Mouse (Mus musculus) fat pad, adult 2 months (tissue): ENCODE measurements around the gene Crtac1.

Experiments used
- DNase-seq: peaks from one replicate; pipeline ENCODE4 v3.0.0-alpha.2; 2011; ENCODE audit warnings: low read depth, low spot score; ENCODE audit errors: extremely low read depth

Gene Crtac1

DNA sequence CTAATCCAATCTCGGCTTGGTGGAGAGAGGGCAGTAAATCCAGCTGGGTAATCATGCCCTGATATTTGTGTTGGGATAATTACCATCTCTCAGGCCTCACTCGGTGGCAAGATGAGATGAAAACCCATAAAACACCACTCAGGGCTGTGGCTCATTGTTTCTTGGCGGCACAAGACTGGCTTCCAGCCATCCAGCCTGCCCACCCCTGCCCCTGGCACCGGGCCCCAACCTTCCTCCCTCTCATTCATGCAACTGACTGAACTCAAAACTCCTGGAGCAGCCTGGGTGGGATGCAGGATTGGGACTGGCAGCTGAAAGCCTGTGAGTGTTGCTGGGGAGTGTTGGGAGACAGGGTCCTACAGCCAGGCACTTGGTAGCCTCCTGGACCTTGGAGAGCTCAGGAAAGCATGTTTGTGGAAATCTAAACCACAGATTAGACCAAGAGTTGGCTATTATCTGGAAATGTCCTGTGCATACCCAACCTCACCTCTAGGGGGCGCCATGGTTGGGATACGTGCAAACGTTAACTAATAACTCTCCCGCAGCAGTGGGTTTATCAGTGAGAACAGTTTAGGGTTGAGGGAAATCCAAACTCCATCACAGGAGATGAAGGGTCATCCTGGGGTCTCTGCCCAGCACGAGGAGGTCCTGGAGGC is 99.4 kb downstream of the Crtac1 start:
- DNase-seq: no peak

- DNase-seq: no peak
These were observed 100.1 kb downstream of the Crtac1 start for GRCm38 (mm10) chr19:42331446-42331845.

DNA sequence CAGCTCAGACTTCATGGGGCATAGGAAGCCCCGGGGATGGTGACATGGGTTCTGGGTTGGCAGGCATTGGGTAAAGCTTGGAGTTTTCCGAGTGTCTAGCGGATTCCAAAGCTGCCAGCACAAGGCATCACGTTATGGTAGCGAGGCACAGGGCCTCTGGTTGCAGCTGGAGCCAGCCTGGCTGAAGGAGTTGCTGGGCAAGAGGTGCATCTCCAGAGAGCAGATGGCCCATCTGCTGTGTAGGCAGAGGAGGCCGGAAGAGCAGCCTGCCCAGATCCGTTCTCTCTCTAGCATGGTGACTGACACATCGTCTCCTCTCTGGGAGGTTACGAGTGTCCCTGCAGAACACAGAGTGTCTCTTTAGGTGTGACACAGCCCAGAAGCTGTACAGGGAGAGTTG is 103.4 kb downstream of the Crtac1 start:
- no peak for DNase-seq

DNA sequence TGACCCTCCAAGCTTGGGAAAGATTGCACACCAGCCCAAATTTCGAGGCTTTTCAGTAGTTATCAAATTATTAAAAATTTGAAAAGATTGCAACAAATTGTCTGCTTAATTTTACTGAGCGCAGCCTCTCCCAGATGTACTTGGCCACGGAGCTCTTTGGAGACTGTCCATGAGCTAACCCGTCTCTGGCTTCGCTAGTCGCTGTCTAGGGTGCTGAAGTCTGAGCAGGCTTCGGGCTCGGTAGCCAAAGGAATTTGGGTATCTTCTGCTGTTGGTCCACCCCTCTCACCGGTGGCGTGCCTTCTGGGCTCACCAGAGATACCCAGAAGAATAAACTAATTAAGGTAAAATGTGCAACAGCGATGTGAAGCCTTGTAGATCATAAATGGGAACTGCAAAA is 105.7 kb downstream of the Crtac1 start:
- DNase-seq: no peak

- no peak for DNase-seq
These were observed 109.1 kb downstream of the Crtac1 start for GRCm38 (mm10) chr19:42322357-42323090.

DNA sequence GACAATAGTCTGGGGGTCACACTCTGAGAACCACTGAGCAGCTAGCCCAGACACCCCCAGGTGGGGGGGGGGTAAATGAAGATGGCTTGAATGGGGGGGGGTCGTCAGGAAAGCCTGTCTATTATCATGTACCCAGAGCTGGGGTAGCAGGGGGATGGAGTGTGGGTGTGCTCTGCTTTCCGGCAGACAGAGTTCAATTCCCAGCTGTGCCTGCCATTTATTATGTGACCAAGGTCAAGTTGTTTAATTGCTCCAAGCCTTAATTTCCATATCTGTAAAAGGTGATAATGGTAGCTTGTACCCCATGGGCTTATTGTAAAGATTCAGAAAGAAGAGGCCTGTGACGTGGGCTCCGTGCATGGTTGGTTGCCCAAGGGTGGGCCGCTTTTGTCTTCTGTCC is 109.6 kb downstream of the Crtac1 start:
- no peak for DNase-seq

DNA sequence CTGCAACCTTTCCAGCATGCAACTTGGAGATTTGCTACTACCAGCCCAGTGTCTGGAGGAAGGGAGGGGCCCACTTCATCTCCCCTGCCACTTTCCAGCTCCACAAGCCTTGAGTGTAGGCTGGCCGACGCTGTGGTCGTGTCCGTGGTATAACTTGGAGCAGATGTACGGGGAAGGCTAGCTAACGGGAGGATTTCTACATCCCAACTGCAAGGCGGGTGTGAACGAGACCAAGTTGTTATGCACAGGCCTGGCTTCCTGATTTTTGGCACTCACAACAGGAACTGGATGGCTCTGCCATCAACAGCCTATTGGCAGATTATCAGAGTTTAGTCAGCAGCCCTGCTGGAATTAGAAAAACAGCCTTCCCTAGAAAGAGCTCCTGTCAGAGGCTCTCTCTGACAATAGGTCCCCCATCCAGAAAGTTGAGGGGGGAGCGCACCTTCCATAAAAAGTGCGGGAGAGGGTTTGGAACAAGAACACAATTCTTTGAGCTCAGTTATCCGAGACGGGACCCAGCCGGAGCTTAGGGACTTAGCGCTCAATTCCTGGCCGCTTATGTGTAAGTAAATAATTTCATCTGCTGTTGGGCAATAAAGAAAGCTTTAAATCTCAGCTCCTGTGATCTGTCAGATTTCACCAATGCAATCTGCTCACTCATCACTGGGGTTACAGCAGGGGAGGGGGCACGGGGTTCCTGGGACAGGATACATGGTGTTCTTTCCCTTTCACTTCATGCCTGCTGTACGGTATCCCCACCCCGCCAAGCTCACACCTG is 113.7 kb downstream of the Crtac1 start:
- DNase-seq: no peak

DNA sequence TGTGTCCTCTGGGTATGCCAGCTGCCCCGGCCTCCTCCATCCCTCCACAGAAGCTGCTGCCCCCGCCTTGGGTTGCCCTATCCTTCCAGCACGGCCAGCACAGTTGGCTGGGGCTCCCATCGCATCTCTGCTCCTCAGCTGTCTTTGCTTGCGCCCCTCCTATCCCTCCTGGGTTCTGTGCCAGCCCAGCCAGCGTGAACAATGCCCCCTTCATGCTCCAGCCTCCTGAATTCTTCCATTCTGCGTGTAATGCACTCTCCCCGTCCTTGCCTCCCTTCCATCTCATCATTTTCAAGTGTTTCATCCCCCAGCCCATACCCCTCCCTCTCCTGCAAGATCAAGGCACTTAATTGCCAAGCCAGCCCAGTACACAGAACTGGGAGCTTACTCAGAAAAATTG is 114.6 kb downstream of the Crtac1 start:
- no peak for DNase-seq

DNA sequence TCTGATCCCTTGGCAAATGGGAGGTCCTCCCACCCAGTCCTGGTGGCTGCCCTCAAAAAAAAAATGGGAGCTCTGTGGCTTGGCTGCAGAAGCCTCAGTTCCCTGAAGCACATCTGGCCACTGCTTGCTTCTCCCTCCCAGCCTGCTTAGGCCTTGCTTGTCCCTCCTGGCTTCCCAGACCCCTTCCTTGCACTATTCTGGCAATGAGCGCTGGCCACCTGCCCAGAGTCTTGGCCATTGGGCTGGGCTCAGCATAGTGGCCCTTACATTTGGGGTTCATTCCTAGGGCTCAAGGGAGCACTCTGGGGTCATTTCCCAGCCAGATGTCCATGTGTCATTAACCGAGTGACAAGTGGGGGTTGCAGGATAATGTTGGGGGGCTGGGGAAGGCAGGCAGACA is 115.1 kb downstream of the Crtac1 start:
- DNase-seq: no peak

DNA sequence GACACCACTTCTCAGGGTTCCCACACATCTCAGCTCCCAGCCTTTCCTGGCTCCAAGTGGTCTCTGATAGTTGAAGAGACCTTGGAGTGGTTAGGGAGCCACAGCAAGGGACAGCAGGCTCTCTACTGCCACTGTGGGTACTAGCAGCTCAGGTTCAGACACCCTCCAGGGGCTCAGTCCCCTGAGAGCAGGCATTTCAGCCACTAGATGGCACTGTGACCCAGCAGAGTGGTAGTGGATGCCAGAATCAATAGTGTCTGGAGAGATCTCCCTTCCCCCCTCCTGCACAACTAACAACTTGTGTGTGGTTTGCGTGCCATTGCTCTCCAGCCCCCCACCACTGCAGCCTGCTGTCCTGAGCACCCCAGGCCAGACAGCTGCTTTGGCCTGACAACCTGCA is 115.7 kb downstream of the Crtac1 start:
- no peak for DNase-seq

GRCm38 (mm10) chr19:42315070-42315679 is 116.4 kb downstream of the Crtac1 start:
- no peak for DNase-seq

- DNase-seq: no peak
These were observed 119.4 kb downstream of the Crtac1 start for GRCm38 (mm10) chr19:42312191-42312590.

DNA sequence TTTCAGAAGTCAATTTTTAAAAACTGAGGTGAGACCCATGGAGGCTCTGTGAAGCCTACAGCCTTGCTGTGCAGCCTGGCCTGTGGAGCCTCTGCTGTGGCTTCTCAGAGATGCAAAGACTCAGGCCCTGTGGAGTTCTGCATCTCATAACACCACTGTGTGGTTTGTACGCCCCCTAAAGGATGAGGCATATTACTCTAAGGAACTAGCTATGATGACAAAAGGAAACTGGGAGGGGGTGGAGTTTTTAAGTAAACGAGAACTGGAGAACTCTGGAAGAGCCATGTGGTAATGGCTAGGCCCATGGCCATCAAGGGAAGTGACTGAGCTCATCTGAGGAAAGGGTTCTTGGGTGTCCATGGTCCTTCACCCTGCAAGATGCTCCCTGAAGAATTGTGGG is 120.3 kb downstream of the Crtac1 start:
- no peak for DNase-seq

GRCm38 (mm10) chr19:42308931-42309330 is 122.7 kb downstream of the Crtac1 start:
- DNase-seq: no peak

DNA sequence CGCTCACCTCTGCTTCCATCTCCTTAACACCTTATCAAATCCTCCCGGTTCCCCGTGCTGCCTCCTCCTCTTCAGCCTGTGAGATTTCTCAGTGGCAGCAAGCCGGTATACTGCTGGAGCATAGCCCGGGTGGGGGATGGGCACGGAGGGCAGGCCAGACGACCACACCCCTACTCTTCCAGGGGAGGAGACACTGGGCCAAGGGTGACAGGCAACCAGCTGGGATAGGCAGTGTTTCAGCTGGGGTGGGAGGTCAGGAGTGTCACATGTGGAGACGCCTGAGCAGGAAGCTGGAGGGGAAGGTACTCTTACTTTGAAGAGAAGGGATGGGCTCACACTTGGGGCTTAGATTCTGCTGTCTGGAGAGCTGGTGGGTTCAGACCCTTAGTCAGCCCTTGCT is 124.6 kb downstream of the Crtac1 start:
- DNase-seq: no peak

DNA sequence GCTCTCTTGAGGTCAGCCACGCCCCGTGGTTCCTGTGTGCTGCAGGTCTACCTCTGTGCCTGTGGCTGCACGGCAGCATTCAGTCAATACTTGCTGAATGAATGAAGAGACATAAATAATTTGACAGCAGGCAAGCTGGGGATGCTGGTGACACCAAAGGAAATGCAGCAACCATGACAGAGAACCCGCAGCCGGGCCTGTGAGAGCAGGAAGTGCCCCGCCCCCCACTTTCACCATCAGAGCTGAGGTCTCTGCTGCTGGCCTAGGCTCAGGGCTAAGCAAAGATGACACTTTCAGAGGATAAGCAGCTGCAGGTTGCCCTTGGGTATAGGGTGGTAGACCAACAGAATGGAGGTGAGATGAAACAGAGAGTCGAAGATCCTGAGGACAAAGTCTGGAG is 125.4 kb downstream of the Crtac1 start:
- DNase-seq: no peak

- no peak for DNase-seq
These were observed 125.8 kb downstream of the Crtac1 start for GRCm38 (mm10) chr19:42305746-42306145.

DNA sequence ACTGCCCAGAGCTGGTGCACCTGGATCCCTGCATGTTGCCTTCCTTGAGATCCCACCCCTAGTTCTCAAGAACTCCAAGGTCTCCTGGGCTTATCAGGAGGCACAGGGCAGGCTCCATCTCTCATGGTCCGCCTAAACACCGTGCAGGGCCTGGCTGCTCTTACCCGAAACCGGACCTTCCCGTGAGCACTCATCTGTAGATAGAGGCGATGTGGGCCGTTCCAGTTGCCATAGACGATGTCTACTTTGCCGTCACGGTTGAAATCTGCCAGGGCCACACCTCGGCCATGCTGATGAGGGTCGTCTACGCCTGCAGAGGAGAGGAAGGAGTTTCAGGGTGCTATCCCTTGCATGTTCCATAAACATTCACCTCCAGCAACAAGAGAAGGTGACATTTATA is 127.1 kb downstream of the Crtac1 start:
- DNase-seq: no peak

DNA sequence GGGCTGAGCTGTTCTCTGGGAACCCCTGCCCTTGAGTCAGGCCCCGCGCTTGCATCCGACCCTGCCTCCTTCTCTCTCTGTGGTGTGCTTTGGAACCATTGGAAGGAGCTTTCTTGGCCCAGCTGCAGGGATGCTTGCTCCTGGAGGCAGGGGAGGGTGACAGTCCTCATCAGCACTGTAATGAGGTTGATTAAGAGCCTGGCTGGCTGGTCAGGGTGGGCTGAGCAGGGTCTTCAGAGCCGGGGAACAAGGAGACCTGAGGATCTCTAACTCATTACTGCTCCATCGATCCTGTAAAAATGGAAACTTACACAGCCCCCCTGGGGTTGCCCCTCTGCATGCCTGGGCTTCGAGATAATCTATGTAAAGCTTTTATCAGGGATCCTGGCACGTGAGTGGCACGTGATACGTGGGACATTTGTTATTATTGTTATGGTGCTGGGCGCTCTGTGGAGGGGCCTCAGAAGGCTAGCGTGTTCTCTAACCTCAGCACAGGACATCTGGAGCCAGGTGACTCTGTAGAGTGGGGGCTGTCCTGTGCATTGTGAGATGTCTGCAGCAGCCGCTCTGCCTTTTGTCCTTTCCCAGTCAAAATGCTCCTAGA is 128.3 kb downstream of the Crtac1 start:
- DNase-seq: no peak

GRCm38 (mm10) chr19:42293216-42293615 is 138.4 kb downstream of the Crtac1 start:
- no peak for DNase-seq

GRCm38 (mm10) chr19:42292106-42292505 is 139.5 kb downstream of the Crtac1 start:
- no peak for DNase-seq
